Mouse (Mus musculus) ES-Bruce4 (cell line): Measurements from ENCODE around the gene Wdr46.

Source experiments
- CTCF ChIP-seq: IDR thresholded peaks from one replicate; pipeline ENCODE4 v1.8.1; 2011; ENCODE audit warnings: low read depth, low read length
- EP300 ChIP-seq: IDR thresholded peaks from 2 replicates; pipeline ENCODE4 v1.6.1; 2011; ENCODE audit warnings: low read depth, low read length; ENCODE audit not compliant: insufficient read depth

DNA sequence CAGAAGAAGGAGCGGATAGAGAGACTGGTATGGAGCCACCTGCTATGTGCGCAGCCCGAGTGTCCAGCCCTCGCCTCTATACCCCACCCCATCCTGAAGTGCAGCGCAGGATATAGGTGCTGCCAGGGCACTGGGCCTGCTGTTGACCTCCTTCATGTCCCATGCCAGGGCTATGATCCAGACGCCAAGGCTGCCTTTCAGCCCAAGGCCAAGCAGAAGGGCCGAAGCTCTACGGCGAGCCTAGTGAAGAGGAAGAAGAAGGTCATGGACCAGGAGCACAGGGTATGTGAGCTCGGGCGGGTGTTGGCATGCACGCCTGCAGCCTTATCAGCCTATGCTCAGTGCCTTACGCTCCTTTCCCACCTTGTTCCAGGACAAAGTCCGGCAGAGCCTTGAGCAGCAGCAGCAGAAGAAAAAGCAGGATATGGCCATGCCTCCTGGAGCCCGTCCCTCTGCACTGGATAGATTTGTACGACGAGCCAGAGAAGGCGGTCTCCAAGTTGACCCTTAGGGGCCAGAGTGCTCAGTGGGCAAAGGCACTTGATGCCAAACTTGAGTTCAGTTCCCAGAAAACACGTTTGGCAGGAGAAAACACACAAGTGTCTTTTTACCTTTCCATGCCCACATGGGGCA lies 8.6 kb downstream of the Wdr46 start:
- TF ChIP-seq EP300 (no peak), CTCF (no peak)
